Mouse (Mus musculus): ENCODE data around the gene Cdh4.

Gene Cdh4

GRCm38 (mm10) chr2:179518456-179519032, 76.3 kb downstream of the Cdh4 start:
- TF ChIP-seq GATA4 (IDR thresholded peaks at IDR 0.05; ENCODE audit: insufficient replicate concordance, low read length) = no peak

DNA sequence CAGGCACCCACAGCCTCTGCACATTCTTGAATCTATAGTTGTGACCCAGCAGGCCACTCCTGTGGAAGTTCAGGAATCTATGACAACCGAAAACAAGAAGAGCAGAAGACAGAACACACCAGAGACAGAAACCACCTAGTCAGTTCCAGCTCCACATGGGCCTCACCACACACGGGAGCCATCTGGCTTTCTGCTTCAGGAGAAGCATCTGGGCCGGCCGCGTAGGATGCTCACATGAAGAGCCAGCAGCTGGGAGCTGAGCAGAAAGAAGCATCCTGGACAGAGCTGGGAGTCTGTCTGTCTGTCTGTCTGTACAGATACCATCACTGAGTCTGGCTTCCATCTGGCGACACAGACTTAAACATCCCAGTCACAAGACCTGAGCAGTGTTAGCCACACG, 76.9 kb downstream of the Cdh4 start:
- TF ChIP-seq GATA4 (IDR thresholded peaks at IDR 0.05; ENCODE audit: insufficient replicate concordance, low read length) = no peak

DNA sequence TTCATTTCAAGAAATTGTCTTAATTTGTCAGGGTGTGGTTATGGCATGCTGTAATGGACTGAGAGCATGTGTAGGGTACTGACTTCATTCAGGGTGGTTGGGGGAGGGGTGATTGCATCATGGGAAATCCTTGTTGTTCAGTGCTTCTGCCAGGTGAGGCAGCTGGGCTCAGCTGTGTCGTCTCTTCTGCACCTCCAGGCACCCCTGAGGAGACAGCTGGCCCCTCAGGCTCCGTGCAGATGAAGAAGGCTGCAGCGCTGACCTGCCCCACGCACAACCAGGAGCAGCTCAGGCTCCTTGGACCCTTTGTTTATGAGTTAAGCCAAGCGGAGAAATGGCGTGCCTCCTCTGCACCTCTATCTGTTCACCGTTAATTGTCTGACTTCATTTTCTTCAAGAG, 77.7 kb downstream of the Cdh4 start:
- TF ChIP-seq GATA4 (IDR thresholded peaks at IDR 0.05; ENCODE audit: insufficient replicate concordance, low read length) = no peak

- TF ChIP-seq GATA4 (IDR thresholded peaks at IDR 0.05; ENCODE audit: insufficient replicate concordance, low read length) = no peak
Measured at GRCm38 (mm10) chr2:179520941-179521340, 78.7 kb downstream of the Cdh4 start.

DNA sequence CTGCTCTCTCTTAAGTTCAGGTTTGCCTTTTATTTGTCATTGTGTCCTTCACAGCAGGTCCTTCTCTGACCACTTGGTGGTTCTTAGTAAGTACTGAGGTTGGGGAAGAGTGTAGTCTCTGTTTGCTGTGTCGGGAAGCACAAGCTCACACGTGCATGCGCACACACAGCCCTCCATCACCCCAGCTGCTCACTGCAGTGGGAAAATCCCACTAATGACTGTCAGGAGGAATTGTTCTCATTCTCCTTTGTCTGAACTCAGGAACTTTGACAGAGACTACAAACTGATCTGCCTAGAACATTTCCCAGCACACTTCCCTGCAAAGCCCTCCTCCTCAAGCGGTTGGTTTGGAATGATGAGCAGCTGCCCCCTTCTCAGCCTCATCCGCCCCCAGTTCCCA, 79.2 kb downstream of the Cdh4 start:
- TF ChIP-seq GATA4 (IDR thresholded peaks at IDR 0.05; ENCODE audit: insufficient replicate concordance, low read length) = no peak

DNA sequence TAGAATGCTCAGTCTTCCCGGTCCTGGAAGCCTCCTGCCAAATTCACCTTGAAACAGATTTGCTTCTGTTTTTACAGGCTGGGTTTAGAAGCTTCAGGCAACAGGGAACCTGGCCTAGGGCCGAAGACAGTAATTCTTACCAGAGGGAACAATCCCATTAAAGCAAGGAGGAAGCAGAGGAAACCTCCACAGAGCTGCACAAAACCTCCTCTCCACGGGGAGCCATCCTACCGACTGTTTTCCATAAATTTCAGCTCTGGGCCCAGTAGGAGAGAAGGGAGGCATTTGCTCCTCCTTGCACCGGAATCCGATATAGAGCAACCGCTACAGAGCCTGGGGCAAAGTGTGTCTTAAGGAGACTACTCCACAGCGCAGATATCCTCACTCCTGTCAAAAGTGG, 79.9 kb downstream of the Cdh4 start:
- no peak for TF ChIP-seq GATA4 (IDR thresholded peaks at IDR 0.05; ENCODE audit: insufficient replicate concordance, low read length)

- no peak for TF ChIP-seq GATA4 (IDR thresholded peaks at IDR 0.05; ENCODE audit: insufficient replicate concordance, low read length)
Measured at GRCm38 (mm10) chr2:179526976-179527375, 84.7 kb downstream of the Cdh4 start.

DNA sequence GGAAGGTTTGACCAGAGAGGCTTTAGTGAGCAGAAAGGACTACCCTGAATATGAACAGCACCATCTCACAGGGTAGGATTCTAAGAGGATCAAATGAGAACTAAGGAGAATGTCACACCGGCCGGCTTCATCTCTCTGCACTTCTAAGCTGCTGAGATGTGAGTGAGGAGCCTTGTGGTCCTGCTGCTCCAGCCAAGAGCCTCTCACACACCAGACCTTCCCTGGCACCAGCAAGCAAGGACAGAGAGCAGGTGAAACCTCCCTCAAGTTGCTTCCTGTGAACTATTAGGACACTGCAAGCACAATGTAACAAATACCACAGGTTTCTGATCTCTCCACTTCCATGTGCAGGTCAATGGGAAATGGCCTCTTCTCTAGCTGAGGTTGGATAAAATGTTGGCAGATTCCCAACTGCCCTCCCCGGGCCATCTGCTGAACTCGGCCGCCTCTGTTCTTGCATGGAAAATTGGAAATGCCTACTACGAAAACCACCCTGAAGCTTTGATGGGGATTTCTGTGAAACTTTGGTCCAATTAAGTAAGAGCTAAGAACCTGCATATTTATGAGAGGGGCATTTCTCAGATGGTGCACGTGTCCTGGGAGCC, 88.3 kb downstream of the Cdh4 start:
- no peak for TF ChIP-seq GATA4 (IDR thresholded peaks at IDR 0.05; ENCODE audit: insufficient replicate concordance, low read length)

DNA sequence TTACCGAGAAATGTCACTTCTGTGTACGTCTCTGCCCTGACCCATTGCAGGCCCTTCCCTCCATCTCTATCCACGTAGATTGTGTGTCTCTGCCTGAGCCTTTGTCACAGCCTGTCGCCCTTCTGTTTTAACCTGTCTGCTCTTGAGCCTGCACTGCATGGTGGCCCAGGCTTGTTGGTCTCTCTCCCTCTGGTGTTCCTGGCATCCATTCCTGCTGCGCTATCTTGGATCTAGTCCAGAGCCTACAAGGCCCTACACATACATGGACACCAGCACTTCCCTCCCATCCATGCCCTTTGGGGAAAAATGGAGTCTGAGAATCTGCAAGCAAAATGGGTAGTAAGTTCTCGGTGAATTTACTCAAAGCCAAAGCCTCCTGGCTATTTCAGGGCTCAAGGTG, 91.0 kb downstream of the Cdh4 start:
- no peak for TF ChIP-seq GATA4 (IDR thresholded peaks at IDR 0.05; ENCODE audit: insufficient replicate concordance, low read length)

DNA sequence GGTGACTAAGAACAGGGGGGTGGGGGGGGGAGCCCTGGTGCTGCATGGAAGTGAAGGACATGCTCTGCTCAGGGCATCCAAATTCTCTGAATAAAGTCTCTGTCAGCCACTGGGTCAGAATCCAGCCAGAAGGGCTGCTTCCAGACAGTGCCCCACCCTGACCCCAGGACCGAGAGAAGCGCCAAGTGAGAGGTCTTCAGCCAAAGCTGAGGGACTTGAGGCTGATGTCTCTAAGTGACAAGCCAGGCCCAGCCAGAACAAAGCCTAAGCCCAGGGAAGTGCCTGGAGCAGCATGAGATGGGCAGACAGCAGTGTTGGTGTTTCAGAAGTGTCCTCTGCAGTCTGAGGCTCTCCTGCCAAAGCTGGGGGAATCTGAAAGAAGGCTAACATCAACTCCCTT, 91.7 kb downstream of the Cdh4 start:
- TF ChIP-seq GATA4 (IDR thresholded peaks at IDR 0.05; ENCODE audit: insufficient replicate concordance, low read length) = no peak

DNA sequence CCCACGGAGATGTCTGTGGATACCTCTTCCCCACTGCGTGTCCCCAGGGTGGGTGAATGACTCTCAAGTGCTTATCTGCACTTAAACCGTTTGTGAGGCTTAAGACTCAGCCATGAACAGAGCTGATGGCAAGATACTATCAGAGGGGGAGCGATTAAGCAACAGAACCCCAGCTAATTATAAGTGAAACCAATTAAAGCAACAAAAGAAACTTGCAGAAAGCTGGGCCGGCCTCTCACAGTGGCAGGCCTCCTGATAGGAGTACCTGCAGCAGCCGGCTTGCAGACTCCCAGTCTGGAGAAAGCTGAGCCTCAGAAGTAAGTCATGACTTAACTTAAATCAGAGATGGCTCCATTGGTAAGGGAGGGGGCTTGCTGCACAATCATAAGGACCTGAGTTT, 93.0 kb downstream of the Cdh4 start:
- no peak for TF ChIP-seq GATA4 (IDR thresholded peaks at IDR 0.05; ENCODE audit: insufficient replicate concordance, low read length)

- TF ChIP-seq GATA4 (IDR thresholded peaks at IDR 0.05; ENCODE audit: insufficient replicate concordance, low read length) = no peak
Measured at GRCm38 (mm10) chr2:179536762-179537161, 94.5 kb downstream of the Cdh4 start.

- no peak for TF ChIP-seq GATA4 (IDR thresholded peaks at IDR 0.05; ENCODE audit: insufficient replicate concordance, low read length)
Measured at GRCm38 (mm10) chr2:179537390-179537789, 95.2 kb downstream of the Cdh4 start.

DNA sequence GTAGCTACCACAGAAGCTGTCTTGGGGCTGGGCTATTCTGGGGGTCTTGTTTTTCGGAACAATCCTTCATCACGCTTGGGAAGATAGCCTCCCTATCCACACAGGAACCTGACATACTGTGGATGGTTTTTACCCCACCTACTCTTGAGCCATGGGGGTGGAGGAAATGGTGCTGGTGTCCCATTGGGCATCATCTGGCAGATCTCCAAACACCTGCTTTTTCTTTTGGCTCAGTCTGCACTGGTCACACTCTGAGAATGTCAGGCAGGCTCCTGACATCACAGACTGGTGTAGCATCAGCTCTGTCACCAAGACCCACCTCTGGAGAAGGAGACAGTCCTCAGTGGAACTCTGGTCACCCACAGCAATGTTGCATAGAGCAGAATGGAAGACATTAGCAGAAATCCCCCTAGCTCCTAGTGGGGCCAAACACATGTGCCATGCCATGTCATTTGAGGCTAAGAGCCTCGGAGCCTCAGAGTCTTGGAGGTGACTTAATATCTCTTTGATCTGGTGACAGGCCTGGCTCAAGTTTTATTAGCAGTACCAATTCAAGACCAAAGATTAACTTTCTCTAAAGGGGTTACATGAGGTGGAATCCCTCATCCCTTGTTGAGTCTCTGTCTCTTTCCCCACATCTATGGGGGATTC, 95.7 kb downstream of the Cdh4 start:
- no peak for TF ChIP-seq GATA4 (IDR thresholded peaks at IDR 0.05; ENCODE audit: insufficient replicate concordance, low read length)

DNA sequence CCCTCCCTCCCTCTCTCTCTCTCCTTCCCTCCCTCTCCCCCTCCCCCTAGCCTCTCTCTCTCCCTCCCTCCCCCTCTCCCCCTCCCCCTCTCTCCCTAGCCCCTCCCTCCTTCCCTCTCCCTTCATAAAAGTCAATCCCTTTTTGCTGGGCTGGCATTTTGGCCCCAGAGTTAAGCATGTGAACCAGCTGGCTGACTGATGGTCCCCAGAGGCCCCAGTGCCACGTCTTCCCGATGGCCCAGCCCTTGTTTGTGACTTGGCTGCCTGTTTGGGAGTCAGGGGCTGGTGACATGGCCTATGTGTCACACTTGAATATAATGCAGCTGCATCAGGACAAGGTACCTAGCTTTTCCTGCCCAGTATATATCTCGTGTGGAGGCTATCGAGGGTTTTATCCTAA, 96.3 kb downstream of the Cdh4 start:
- TF ChIP-seq GATA4 (IDR thresholded peaks at IDR 0.05; ENCODE audit: insufficient replicate concordance, low read length) = no peak

DNA sequence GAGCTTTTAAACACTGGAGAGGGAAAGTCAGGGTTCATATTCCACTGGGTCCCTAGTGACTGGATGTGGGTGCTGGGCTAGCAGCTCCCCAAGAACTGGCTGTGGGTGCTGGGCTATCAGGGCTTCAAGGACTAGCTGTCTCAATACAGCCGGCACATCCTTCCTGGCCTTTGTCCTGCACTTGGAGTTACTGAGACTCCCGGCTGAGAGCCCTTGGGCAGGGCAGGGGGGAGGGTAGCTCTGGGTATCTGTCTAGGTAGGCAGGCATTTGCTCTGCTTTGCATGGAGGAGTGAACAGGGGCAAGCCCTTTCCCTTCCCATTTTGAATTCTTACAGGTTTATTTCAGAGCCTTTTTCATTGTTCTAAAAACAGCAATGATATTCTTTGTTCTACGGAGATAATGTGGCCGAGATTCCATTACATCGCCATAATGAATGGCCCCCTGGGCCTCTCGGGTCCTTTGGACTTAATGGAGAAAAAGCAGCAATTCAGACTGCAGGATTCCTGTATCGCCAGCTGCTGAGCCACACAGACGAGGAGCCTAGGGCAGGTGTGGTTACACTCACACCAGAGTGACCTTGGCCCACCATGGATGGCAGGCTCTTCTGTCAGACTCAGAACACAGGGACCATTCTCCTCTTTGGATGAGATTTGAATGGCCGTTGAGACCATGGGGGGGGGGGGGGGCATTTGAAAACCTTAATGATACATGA, 97.5 kb downstream of the Cdh4 start:
- TF ChIP-seq GATA4 (IDR thresholded peaks at IDR 0.05; ENCODE audit: insufficient replicate concordance, low read length) = no peak
